Mouse (Mus musculus): Measurements from ENCODE around the gene Lhx3. TPM values are rescaled to one million over a fixed set of nuclear protein-coding genes. Genes with fewer than 3 reads are reported as not detected.

Lhx3 gene
- total RNA-seq (2021) = under 1 TPM in 1 of 2 experiments, not detected in 1; 0.15 TPM

- intact Hi-C loops (cut with DNase I) = no loop called here
- DNase-seq (ENCODE audit: low spot score in 2 of 2) = peak in 1 of 2 experiments; percentile 29
Measured at GRCm38 (mm10) chr2:26208126-26208789, at the start of gene Lhx3. Gene Lhx3 (minus strand): TSS chr2:26208289.

GRCm38 (mm10) chr2:26257315-26258096, 49.4 kb upstream of the Lhx3 start:
- DNase-seq (ENCODE audit: low spot score in 2 of 2) = no peak
- intact Hi-C loops (cut with DNase I) = no loop called here

DNA sequence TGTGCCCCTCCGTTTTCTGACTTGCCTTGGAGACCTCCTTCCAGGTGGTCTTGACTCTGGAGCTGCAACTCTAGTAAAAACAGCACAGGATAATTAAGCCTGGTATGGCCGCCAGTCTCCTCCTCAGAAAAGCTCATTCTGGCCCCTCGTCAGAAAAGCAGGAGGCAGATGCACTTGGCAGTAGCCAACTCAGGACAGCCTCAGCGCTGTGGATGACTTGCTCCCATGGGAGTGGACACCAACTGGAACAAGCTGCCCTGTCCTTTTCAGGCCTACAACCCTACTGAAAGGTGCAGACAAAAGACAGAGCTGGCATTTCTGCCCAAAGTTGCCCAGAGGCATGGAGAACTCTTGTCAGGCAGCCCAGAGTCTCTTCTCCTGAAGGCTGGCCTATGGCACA, 46.7 kb upstream of the Lhx3 start:
- DNase-seq (ENCODE audit: low spot score in 2 of 2) = no peak
- intact Hi-C loops (cut with DNase I) = no loop called here

- intact Hi-C loops (cut with DNase I) = no loop called here
Measured at GRCm38 (mm10) chr2:26252514-26253206, 44.6 kb upstream of the Lhx3 start.

DNA sequence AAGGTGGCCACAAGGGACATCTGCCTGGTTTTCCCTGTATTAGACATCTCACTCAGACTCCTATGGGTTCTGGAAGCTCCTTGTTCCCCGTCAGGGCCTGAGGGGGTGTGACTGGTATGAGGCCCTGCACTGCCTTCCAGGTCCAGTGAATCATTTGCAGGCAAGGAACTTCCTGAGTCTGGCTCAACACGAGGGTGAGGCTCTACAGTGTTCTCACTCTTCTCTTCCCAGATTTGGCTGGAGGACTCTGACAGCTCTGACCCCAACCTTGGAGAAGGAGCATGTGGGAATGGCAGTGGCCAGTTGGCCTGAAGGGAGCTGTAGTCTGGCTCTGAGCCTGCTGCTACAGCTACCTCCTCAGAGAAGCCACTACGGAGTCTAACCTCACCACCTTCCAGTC, 39.4 kb upstream of the Lhx3 start:
- intact Hi-C loops (cut with DNase I) = no loop called here
- DNase-seq (ENCODE audit: low spot score in 2 of 2) = no peak

More at GRCm38 (mm10) chr2:26252514-26253206, 44.6 kb upstream of the Lhx3 start:
- DNase-seq (ENCODE audit: low spot score in 2 of 2) = no peak

DNA sequence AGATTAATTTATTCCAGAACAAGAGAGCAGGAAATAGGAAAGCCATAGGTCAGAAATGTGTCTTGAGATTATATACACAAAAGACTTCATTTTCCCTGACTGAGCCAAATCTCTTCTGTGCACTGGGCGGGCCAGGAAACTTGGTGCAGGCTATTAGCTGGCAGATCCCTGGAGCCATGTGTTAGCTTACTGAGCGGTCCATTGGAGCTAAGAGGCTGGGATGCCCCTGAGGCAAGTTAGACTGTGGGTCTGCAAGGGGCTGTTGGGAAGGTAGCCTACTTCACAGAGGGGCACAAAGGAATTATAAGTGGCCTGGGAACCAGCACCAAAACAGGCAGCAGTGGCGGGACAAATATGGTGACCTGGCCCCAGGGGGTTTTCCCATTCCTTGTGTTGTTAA, 32.8 kb upstream of the Lhx3 start:
- DNase-seq (ENCODE audit: low spot score in 2 of 2) = no peak
- intact Hi-C loops (cut with DNase I) = no loop called here

- DNase-seq (ENCODE audit: low spot score in 2 of 2) = no peak
- intact Hi-C loops (cut with DNase I) = no loop called here
Measured at GRCm38 (mm10) chr2:26240330-26240729, 32.2 kb upstream of the Lhx3 start.

- intact Hi-C loops (cut with DNase I) = no loop called here
- peak; percentile 82 to 85 for DNase-seq (ENCODE audit: low spot score in 2 of 2)
Measured at GRCm38 (mm10) chr2:26237290-26237782, 29.2 kb upstream of the Lhx3 start, which contains the start of gene Qsox2. Gene Qsox2 (minus strand): TSS chr2:26237525.

- intact Hi-C loops (cut with DNase I) = no loop called here
- peak in 1 of 2 experiments; percentile 46 for DNase-seq (ENCODE audit: low spot score in 2 of 2)
Measured at GRCm38 (mm10) chr2:26236681-26237289, 28.7 kb upstream of the Lhx3 start.

GRCm38 (mm10) chr2:26234771-26235170, 26.7 kb upstream of the Lhx3 start:
- intact Hi-C loops (cut with DNase I) = no loop called here
- DNase-seq (ENCODE audit: low spot score in 2 of 2) = no peak

- DNase-seq (ENCODE audit: low spot score in 2 of 2) = no peak
- intact Hi-C loops (cut with DNase I) = no loop called here
Measured at GRCm38 (mm10) chr2:26234253-26234652, 26.2 kb upstream of the Lhx3 start.

DNA sequence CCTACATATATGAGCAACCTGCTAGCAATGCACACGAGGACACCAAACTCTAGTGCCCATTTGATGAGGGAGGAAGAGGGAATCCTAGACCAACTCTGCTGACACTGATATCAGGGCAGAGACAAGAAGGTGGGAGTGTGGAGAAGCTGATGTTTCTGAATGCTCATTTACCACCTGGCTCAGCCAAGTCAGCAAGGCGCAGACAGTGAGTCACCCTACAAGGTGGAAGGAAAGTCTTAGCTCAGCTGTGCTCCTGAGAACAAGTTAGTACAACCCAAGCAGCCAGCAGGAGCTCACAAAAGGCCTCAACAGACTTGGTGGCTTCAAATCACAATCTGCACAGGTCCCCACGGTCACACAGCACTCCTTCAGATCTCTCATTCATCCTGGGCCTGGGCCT, 23.3 kb upstream of the Lhx3 start:
- DNase-seq (ENCODE audit: low spot score in 2 of 2) = no peak
- intact Hi-C loops (cut with DNase I) = no loop called here

DNA sequence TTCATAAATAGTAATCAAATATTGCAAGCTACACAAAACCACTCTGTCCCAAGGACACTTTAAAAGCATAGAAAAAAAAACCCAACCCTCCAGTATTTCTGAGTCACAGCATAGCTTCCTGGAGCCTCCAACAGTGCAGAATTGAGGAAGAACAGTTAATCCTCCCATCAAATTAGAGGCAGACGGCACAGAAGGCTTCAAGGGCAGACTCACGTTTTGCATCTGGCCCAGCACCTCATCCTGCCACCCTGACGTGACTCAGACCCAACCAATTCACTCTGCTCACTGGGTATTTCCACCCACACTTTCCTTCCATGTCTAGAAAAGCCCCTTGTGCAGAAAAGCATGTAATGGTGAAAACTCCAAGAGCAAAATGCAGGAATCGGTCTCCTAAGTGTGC, 22.2 kb upstream of the Lhx3 start:
- intact Hi-C loops (cut with DNase I) = no loop called here
- DNase-seq (ENCODE audit: low spot score in 2 of 2) = no peak

- intact Hi-C loops (cut with DNase I) = loop anchor here (5.0 kb wide), 1 partner anchor 75 kb away; no protein-coding TSS in a partner anchor
- DNase-seq (ENCODE audit: low spot score in 2 of 2) = peak in 1 of 2 experiments; percentile 28
Measured at GRCm38 (mm10) chr2:26227788-26228187, 19.7 kb upstream of the Lhx3 start.

GRCm38 (mm10) chr2:26225242-26225641, 17.2 kb upstream of the Lhx3 start:
- intact Hi-C loops (cut with DNase I) = loop anchor here (5.0 kb wide), 1 partner anchor 73 kb away; no protein-coding TSS in a partner anchor
- no peak for DNase-seq (ENCODE audit: low spot score in 2 of 2)

DNA sequence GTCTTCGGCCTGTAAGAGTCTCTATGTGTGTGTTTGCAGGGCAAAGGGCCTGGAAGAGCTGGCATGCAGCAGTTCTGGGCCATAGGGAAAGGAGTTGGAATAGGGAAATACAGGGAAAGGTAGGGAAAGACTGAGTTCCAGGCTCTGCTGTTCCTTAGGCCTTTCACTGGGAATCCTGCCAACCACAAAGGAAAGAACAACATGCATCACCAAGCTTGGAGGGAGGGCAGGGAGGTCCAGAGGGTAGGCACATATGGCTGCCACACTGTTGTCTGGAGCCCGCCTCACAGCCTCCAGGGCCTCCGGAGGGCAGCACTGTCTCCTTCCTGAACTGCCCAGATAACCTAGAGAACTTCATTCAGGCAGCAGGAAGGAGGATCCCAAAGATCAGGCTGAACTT, 15.9 kb upstream of the Lhx3 start:
- intact Hi-C loops (cut with DNase I) = no loop called here

DNA sequence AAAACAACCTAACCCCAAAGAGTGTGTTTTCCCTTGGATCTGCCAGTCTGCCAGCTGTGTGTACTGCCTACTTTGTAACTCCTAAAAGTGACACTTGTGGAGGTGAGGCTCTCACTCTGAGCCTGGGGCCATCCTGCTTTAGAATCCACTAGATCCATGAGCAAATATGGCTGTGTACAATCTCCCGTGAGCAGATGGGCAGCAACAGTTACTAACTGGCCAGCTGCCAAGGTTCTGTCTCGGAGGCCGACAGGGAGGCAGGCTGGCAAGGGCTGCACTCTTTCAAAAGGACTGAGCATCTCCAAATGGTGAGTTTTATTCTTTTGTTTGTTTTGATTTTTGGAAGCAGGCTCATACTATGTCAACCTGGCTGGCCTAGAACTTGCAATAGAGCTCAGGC, 6.4 kb upstream of the Lhx3 start:
- intact Hi-C loops (cut with DNase I) = no loop called here

More for the DNA sequence above, 15.9 kb upstream of the Lhx3 start:
- no peak for DNase-seq (ENCODE audit: low spot score in 2 of 2)

DNA sequence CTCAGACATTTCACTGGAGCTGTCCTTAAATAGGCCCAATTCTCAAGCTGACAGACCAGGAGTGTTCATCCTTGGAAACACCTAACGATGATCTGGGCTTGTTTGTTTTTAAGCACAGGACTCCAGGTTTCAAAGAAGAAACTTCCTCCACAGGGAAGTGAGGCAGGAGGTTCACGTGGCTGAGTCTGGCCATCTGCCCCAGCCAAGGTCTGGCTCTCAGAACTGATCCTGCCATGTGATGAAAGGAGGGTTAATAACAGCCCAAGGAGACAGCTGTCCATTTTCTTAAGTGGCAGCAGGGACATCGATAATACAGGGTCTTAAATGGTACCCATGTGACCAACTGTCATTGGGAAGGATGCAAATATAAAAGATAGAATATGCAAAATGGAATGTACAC, 1.5 kb upstream of the Lhx3 start:
- intact Hi-C loops (cut with DNase I) = no loop called here

More for the DNA sequence above, 6.4 kb upstream of the Lhx3 start:
- DNase-seq (ENCODE audit: low spot score in 2 of 2) = no peak

GRCm38 (mm10) chr2:26207559-26207958, 530 bp downstream of the Lhx3 start:
- intact Hi-C loops (cut with DNase I) = no loop called here
- no peak for DNase-seq (ENCODE audit: low spot score in 2 of 2)

More for the DNA sequence above, 1.5 kb upstream of the Lhx3 start:
- DNase-seq (ENCODE audit: low spot score in 2 of 2) = no peak

- intact Hi-C loops (cut with DNase I) = no loop called here
- DNase-seq (ENCODE audit: low spot score in 2 of 2) = no peak
Measured at GRCm38 (mm10) chr2:26205761-26206160, 2.3 kb downstream of the Lhx3 start.
